Mouse (Mus musculus): ENCODE data around the gene Arhgdib. TPM values are rescaled to one million over a fixed set of nuclear protein-coding genes. Genes with fewer than 3 reads are reported as not detected.

Arhgdib gene
- polyA plus RNA-seq, 1 experiment from 2014 or later = 63.8 TPM

DNA sequence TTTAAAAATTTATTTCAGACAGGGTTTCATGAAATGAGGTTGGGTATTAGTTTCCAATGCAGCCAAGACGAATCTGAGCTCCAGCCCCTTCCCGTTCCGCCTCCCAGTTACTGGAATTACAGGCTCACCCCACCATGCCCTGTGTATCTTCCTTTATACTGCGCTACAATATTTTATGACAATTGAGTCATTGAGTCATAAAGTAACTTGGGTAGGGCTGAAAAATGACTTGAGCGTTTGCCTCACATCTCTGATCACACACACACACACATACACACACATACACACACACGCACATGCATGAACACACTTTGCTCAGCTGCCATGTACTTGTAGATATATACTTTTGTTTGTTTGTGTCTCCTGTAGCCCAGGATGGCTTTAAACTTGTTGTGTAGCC lies 27.5 kb downstream of the Arhgdib start:
- H3K4me2 ChIP-seq = no peak overlapping the region
- peaks cover 15% of the 10 kb centered on the region for H3K4me1 ChIP-seq
- WGBS = 90% methylated on average over 6 of the region's 6 CpGs
- ATAC-seq (replicated peaks; ENCODE audit: low FRiP score) = no peak
- H3K36me3 ChIP-seq = no peaks in the 10 kb centered on the region
- no peaks in the 10 kb centered on the region for H3K27me3 ChIP-seq
- no peaks in the 10 kb centered on the region for H3K9me3 ChIP-seq (replicated peaks)
- no peak overlapping the region for H3K27ac ChIP-seq
- H3K4me3 ChIP-seq (replicated peaks) = no peak overlapping the region
- H3K9ac ChIP-seq = no peak overlapping the region

GRCm38 (mm10) chr6:136913384-136914126 lies 28.1 kb downstream of the Arhgdib start:
- H3K27me3 ChIP-seq = no peaks in the 10 kb centered on the region
- H3K4me3 ChIP-seq (replicated peaks) = peak overlapping the region; percentile 14; the same call in 1 of the 2 replicates
- peaks cover 15% of the 10 kb centered on the region for H3K4me1 ChIP-seq
- no peaks in the 10 kb centered on the region for H3K36me3 ChIP-seq
- H3K9ac ChIP-seq = no peak overlapping the region
- peak overlapping the region; percentile 64 for H3K27ac ChIP-seq
- H3K9me3 ChIP-seq (replicated peaks) = no peaks in the 10 kb centered on the region
- peak; percentile 69 for ATAC-seq (replicated peaks; ENCODE audit: low FRiP score)
- 14% methylated on average over 18 of the region's 18 CpGs for WGBS
- peak overlapping the region; percentile 49 for H3K4me2 ChIP-seq

- H3K36me3 ChIP-seq = no peaks in the 10 kb centered on the region
- H3K4me1 ChIP-seq = peaks cover 15% of the 10 kb centered on the region
- no peaks in the 10 kb centered on the region for H3K9me3 ChIP-seq (replicated peaks)
- no peak overlapping the region for H3K9ac ChIP-seq
- 89% methylated on average over 1 of the region's 2 CpGs for WGBS
- H3K4me2 ChIP-seq = no peak overlapping the region
- no peaks in the 10 kb centered on the region for H3K27me3 ChIP-seq
- no peak overlapping the region for H3K27ac ChIP-seq
- no peak overlapping the region for H3K4me3 ChIP-seq (replicated peaks)
- no peak for ATAC-seq (replicated peaks; ENCODE audit: low FRiP score)
Observed at GRCm38 (mm10) chr6:136912751-136913265, 28.9 kb downstream of the Arhgdib start.

GRCm38 (mm10) chr6:136910247-136910890 lies 31.3 kb downstream of the Arhgdib start:
- no peak overlapping the region for H3K27ac ChIP-seq
- WGBS = 63% methylated on average over 9 of the region's 9 CpGs
- ATAC-seq (replicated peaks; ENCODE audit: low FRiP score) = no peak

DNA sequence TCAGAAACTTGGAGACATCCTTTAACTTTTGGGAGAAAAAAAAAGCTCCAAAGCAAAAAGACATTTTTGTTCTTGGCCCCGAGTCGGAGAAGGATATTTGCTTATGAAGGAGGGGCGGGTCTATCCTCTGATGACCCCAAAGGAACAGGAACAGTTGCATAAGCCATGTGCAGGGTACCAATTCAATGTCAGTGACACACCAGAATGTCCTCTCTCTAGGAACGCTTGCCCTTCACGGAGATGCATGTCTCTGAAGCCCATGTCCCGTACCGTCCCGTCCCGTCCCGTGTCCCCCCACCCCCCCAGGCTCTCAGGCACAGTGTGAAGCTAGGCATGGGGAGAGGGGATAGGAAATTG lies 34.8 kb downstream of the Arhgdib start:
- Histone ChIP-seq H3K4me3 (replicated peaks) (no peak overlapping the region), H3K27me3 (no peaks in the 10 kb centered on the region), H3K36me3 (no peaks in the 10 kb centered on the region), H3K9ac (no peak overlapping the region), H3K4me2 (no peak overlapping the region), H3K27ac (no peak overlapping the region), H3K9me3 (replicated peaks) (no peaks in the 10 kb centered on the region), H3K4me1 (peaks cover 12% of the 10 kb centered on the region; the same call in 1 of the 2 replicates)
- 85% methylated on average over 10 of the region's 10 CpGs for WGBS
- ATAC-seq (replicated peaks; ENCODE audit: low FRiP score) = no peak

More at GRCm38 (mm10) chr6:136910247-136910890, 31.3 kb downstream of the Arhgdib start:
- no peak overlapping the region for H3K4me2 ChIP-seq
- H3K4me3 ChIP-seq (replicated peaks) = no peak overlapping the region
- no peak overlapping the region for H3K9ac ChIP-seq
- no peaks in the 10 kb centered on the region for H3K27me3 ChIP-seq
- H3K36me3 ChIP-seq = no peaks in the 10 kb centered on the region
- H3K9me3 ChIP-seq (replicated peaks) = no peaks in the 10 kb centered on the region
- peaks cover 20% of the 10 kb centered on the region for H3K4me1 ChIP-seq

DNA sequence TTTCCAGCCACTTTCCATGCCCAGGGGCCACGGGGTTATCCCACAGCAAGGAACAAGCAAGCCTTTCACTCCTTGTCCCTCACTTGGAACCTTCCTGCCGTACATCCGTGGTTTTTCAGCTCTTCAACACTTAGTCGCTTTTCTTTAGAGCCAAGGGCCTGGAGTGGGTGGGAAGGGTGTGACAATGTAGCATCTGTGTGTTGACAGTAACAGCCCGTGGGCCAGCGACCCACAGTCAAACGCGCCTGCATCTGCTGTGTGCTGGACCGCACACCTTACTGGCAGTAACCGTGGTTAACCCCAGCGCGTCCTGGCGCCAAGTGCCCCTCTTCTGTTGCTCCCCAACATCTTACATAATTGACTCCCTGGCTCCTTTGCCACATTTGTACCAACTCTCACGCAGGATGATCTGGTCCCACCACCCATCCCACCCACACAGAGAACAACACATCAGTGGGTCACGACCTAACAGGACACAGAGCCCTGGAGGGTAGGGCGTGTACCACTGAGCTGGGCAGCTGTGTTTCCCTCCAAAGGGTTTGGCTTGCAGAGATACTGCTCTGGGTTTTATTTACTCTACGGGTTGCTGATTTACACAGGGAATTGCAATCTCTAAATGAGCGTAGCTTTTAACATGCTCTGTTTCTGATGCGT lies 35.3 kb downstream of the Arhgdib start:
- 81% methylated on average over 19 of the region's 19 CpGs for WGBS
- no peak; the same call in 1 of the 2 replicates for ATAC-seq (replicated peaks; ENCODE audit: low FRiP score)
- H3K27ac ChIP-seq = no peak overlapping the region
- H3K9ac ChIP-seq = no peak overlapping the region
- peaks cover 12% of the 10 kb centered on the region; the same call in 1 of the 2 replicates for H3K4me1 ChIP-seq
- H3K27me3 ChIP-seq = no peaks in the 10 kb centered on the region
- no peak overlapping the region for H3K4me3 ChIP-seq (replicated peaks)
- no peak overlapping the region for H3K4me2 ChIP-seq
- H3K9me3 ChIP-seq (replicated peaks) = no peaks in the 10 kb centered on the region
- H3K36me3 ChIP-seq = no peaks in the 10 kb centered on the region

DNA sequence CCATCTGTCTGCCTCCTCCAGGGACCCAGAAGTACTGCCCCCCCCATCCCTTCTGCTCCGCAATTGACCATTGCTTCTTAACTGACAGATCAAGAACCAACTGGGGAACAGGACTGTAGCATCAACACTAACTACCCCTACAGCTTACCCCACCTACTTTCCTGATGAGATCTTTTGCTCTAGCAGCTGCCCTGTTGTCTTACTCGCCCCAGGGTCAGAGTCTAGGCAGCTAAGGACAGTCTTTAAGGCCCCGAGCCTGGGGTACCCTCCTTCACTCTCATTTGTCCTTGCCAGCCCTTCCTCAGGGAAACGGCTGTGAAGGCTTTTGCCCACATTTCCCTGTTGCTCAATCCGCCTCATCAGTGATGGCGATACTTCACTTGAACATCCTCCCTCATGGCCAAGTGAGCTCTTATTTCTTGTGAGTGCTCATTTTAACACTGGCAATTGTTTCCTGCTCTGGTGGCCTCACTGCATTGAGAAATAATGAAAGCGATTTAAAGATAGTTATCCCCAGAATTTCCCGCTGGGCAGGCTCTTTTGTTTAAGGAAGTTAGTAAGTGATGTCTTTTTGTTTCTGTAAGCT lies 37.7 kb downstream of the Arhgdib start:
- 71% methylated on average over 8 of the region's 8 CpGs for WGBS
- Histone ChIP-seq H3K9ac (no peak overlapping the region), H3K4me3 (replicated peaks) (no peak overlapping the region), H3K36me3 (no peaks in the 10 kb centered on the region), H3K9me3 (replicated peaks) (no peaks in the 10 kb centered on the region), H3K27ac (no peak overlapping the region), H3K4me2 (no peak overlapping the region), H3K4me1 (peaks cover 12% of the 10 kb centered on the region), H3K27me3 (no peaks in the 10 kb centered on the region)
- ATAC-seq (replicated peaks; ENCODE audit: low FRiP score) = no peak

DNA sequence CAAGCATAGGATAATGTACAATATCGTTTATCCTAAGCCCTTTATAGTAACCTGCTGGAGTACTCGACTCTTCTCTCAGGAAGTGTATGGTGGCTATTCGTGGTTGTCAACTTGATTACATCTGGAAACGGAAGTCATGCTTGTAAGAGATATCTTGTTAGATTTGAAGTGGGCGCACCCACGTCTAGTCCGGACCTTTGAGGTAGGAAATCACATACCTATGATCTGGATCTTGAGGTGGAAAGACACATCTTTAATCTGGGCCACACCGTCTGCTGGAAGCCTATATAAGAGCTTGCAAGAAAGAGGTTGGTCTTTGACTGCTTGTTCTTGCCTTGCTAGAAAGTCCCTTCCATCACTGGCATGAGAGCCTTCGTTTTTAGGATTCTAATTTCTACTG lies 39.2 kb downstream of the Arhgdib start:
- WGBS = 92% methylated on average over 9 of the region's 9 CpGs

GRCm38 (mm10) chr6:136901010-136901409 lies 40.7 kb downstream of the Arhgdib start:
- no peaks in the 10 kb centered on the region for H3K36me3 ChIP-seq
- no peak overlapping the region for H3K4me2 ChIP-seq
- WGBS = 70% methylated on average over 2 of the region's 2 CpGs
- no peaks in the 10 kb centered on the region for H3K9me3 ChIP-seq (replicated peaks)
- ATAC-seq (replicated peaks; ENCODE audit: low FRiP score) = no peak
- no peak overlapping the region for H3K27ac ChIP-seq
- no peak overlapping the region for H3K9ac ChIP-seq
- no peak overlapping the region for H3K4me3 ChIP-seq (replicated peaks)
- peaks cover 28% of the 10 kb centered on the region for H3K4me1 ChIP-seq
- no peaks in the 10 kb centered on the region for H3K27me3 ChIP-seq

More for the DNA sequence above, 39.2 kb downstream of the Arhgdib start:
- Histone ChIP-seq H3K27ac (no peak overlapping the region), H3K27me3 (no peaks in the 10 kb centered on the region), H3K9me3 (replicated peaks) (no peaks in the 10 kb centered on the region), H3K4me1 (peaks cover 25% of the 10 kb centered on the region), H3K36me3 (no peaks in the 10 kb centered on the region), H3K9ac (no peak overlapping the region), H3K4me2 (no peak overlapping the region), H3K4me3 (replicated peaks) (no peak overlapping the region)
- ATAC-seq (replicated peaks; ENCODE audit: low FRiP score) = no peak

DNA sequence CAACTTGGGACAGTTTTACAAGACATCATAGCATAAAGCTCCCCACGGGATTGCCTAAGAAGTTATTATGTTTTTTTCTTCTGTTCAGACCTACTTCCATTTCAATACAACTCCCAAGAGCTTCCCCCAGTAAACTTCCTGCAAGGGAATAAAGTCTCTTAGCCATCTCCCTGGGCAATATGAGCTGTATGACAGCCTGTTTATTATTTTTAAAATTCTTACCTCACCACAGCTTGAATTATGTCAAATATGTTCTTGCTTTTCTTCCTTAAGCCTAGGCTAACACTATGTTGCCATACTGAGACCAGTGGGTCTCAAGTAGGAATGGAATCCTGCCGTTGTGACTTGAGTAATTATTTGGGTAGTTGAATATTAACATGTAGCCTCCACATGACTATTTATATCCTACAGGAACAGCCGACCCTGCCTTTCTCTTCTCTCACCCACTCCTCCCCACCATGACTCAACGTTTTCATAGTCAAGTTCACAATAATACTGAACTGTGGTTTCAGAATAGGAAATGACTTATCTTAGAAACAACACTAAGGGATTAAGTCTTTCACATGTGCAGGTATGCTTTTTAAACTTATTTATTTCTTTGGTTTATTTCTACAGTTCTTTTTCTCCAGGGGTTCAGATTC lies 41.2 kb downstream of the Arhgdib start:
- no peaks in the 10 kb centered on the region for H3K36me3 ChIP-seq
- no peak overlapping the region for H3K4me2 ChIP-seq
- no peak overlapping the region for H3K9ac ChIP-seq
- no peak overlapping the region for H3K4me3 ChIP-seq (replicated peaks)
- 57% methylated on average over 4 of the region's 4 CpGs for WGBS
- ATAC-seq (replicated peaks; ENCODE audit: low FRiP score) = no peak; the same call in 1 of the 2 replicates
- no peaks in the 10 kb centered on the region for H3K9me3 ChIP-seq (replicated peaks)
- no peak overlapping the region for H3K27ac ChIP-seq
- peaks cover 28% of the 10 kb centered on the region for H3K4me1 ChIP-seq
- no peaks in the 10 kb centered on the region for H3K27me3 ChIP-seq

DNA sequence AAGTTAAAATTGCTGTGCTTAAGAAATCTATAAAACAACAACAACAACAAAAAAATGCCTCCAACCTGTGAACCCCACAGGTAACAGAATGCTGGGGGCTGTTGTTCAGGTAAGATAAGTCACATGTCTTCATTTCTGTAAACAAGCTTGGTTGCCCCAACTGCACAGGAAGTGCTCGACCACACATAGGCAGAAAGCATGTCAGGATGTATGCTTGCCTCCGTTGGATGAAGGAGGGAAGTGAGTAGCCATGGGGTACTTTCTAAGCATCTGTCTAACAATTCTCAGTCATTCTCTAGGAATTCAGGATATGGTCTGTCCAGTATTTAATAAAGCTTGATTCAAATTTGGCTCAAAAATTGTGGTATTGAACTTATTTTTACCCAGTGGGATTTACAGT lies 42.7 kb downstream of the Arhgdib start:
- no peak overlapping the region for H3K4me2 ChIP-seq
- WGBS = 63% methylated on average over 2 of the region's 2 CpGs
- no peak overlapping the region for H3K9ac ChIP-seq
- H3K9me3 ChIP-seq (replicated peaks) = no peaks in the 10 kb centered on the region
- peak overlapping the region; percentile 82; the same call in 1 of the 2 replicates for H3K27ac ChIP-seq
- no peaks in the 10 kb centered on the region for H3K36me3 ChIP-seq
- H3K4me1 ChIP-seq = peaks cover 40% of the 10 kb centered on the region
- ATAC-seq (replicated peaks; ENCODE audit: low FRiP score) = no peak
- no peak overlapping the region for H3K4me3 ChIP-seq (replicated peaks)
- no peaks in the 10 kb centered on the region for H3K27me3 ChIP-seq
